Mouse (Mus musculus): ENCODE results near the gene Id2. TPM values are rescaled to one million over a fixed set of nuclear protein-coding genes. Genes with fewer than 3 reads are reported as not detected.

The Id2 gene
- total and polyA plus RNA-seq, 2 experiments from 2014 or later: 83.7 to 131 TPM

DNA sequence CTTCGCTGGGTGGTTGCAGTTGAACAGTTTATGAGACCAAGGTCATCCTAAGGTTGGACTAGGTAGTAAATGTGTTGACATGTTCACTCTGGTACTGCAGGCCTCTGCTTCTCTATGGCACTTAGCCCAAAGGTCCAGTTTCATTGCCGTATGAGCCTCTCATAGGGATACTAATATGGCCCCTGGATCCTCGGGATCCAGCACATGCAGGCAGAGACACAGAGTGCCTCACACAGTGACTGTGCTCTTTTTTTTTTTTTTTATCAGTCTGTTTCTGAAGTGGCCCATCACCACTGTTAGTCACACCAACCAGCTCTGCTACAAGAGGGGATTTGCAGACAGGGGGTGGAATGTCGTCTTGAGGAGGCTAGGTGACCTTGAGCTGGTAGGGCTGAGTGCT is 23.6 kb downstream of the Id2 start:
- 39% methylated on average over 4 of the region's 4 CpGs for WGBS
- no peaks in the 10 kb centered on the region for H3K9me3 ChIP-seq (replicated peaks; ENCODE audit: control insufficient read depth, low read length)
- H3K9ac ChIP-seq (replicated peaks; ENCODE audit: low read depth, low read length): no peak overlapping the region
- no peaks in the 10 kb centered on the region for H3K36me3 ChIP-seq (replicated peaks; ENCODE audit: control insufficient read depth, insufficient read depth, low read length)
- H3K27me3 ChIP-seq (ENCODE audit: control insufficient read depth, insufficient read depth, low read length): no peaks in the 10 kb centered on the region
- no peak overlapping the region for H3K4me2 ChIP-seq (ENCODE audit: low read depth, low read length)
- ATAC-seq (ENCODE audit: insufficient read depth, low read depth) (peak; percentile 90), DNase-seq (ENCODE audit: low spot score) (peak; percentile 56)
- peak overlapping the region; percentile 55 for H3K27ac ChIP-seq (ENCODE audit: low read depth)
- TF ChIP-seq EP300 (IDR thresholded peaks at IDR 0.05; ENCODE audit: low read depth) (no peak), CTCF (IDR thresholded peaks at IDR 0.05; ENCODE audit: low read depth) (no peak)
- H3K4me1 ChIP-seq (ENCODE audit: control insufficient read depth, insufficient read depth): no peaks in the 10 kb centered on the region
- no peak overlapping the region for H3K4me3 ChIP-seq (ENCODE audit: low read depth, low read length)

DNA sequence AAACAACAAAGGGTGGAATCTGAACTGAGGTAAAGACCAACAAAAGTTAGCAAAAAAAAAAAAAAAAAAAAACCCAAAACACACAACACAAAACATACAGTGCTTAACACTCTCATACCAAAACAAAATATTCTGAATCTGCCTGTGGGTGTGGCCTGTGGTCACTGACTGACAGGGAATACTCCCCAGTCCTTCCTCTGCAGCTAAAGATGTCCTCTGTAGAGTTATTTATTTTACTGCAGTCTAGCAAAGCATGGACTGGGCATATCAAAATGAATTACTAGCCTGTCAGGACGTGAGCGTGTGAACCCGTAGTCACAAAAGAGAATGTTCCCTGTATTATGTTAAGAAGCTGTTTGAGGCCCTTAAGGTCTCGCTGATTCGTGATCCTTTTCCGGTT is 34.7 kb downstream of the Id2 start:
- ATAC-seq (ENCODE audit: insufficient read depth, low read depth) (no peak), DNase-seq (ENCODE audit: low spot score) (no peak)
- Histone ChIP-seq H3K4me3 (ENCODE audit: low read depth, low read length) (no peak overlapping the region), H3K4me2 (ENCODE audit: low read depth, low read length) (no peak overlapping the region), H3K36me3 (replicated peaks; ENCODE audit: control insufficient read depth, insufficient read depth, low read length) (peaks cover 29% of the 10 kb centered on the region), H3K4me1 (ENCODE audit: control insufficient read depth, insufficient read depth) (no peaks in the 10 kb centered on the region), H3K27ac (ENCODE audit: low read depth) (no peak overlapping the region), H3K9ac (replicated peaks; ENCODE audit: low read depth, low read length) (no peak overlapping the region), H3K9me3 (replicated peaks; ENCODE audit: control insufficient read depth, low read length) (no peaks in the 10 kb centered on the region), H3K27me3 (ENCODE audit: control insufficient read depth, insufficient read depth, low read length) (no peaks in the 10 kb centered on the region)
- TF ChIP-seq EP300 (IDR thresholded peaks at IDR 0.05; ENCODE audit: low read depth) (no peak), CTCF (IDR thresholded peaks at IDR 0.05; ENCODE audit: low read depth) (no peak)
- 87% methylated on average over 6 of the region's 6 CpGs for WGBS

- Histone ChIP-seq H3K27ac (ENCODE audit: low read depth) (no peak overlapping the region), H3K9me3 (replicated peaks; ENCODE audit: control insufficient read depth, low read length) (no peaks in the 10 kb centered on the region), H3K4me2 (ENCODE audit: low read depth, low read length) (no peak overlapping the region), H3K36me3 (replicated peaks; ENCODE audit: control insufficient read depth, insufficient read depth, low read length) (peaks cover 39% of the 10 kb centered on the region), H3K4me3 (ENCODE audit: low read depth, low read length) (no peak overlapping the region), H3K9ac (replicated peaks; ENCODE audit: low read depth, low read length) (no peak overlapping the region), H3K4me1 (ENCODE audit: control insufficient read depth, insufficient read depth) (no peaks in the 10 kb centered on the region), H3K27me3 (ENCODE audit: control insufficient read depth, insufficient read depth, low read length) (no peaks in the 10 kb centered on the region)
- TF ChIP-seq EP300 (IDR thresholded peaks at IDR 0.05; ENCODE audit: low read depth) (no peak), CTCF (IDR thresholded peaks at IDR 0.05; ENCODE audit: low read depth) (no peak)
- DNase-seq (ENCODE audit: low spot score) (no peak), ATAC-seq (ENCODE audit: insufficient read depth, low read depth) (no peak)
- 91% methylated on average over 7 of the region's 7 CpGs for WGBS
Measured at GRCm38 (mm10) chr12:25060901-25061300, 36.0 kb downstream of the Id2 start.

- DNase-seq (ENCODE audit: low spot score): no peak
- ATAC-seq (ENCODE audit: insufficient read depth, low read depth): no peak
- Histone ChIP-seq H3K9ac (replicated peaks; ENCODE audit: low read depth, low read length) (no peak overlapping the region), H3K36me3 (replicated peaks; ENCODE audit: control insufficient read depth, insufficient read depth, low read length) (peaks cover 52% of the 10 kb centered on the region), H3K4me2 (ENCODE audit: low read depth, low read length) (no peak overlapping the region), H3K4me1 (ENCODE audit: control insufficient read depth, insufficient read depth) (no peaks in the 10 kb centered on the region), H3K9me3 (replicated peaks; ENCODE audit: control insufficient read depth, low read length) (no peaks in the 10 kb centered on the region), H3K27ac (ENCODE audit: low read depth) (no peak overlapping the region), H3K27me3 (ENCODE audit: control insufficient read depth, insufficient read depth, low read length) (no peaks in the 10 kb centered on the region), H3K4me3 (ENCODE audit: low read depth, low read length) (no peak overlapping the region)
- TF ChIP-seq EP300 (IDR thresholded peaks at IDR 0.05; ENCODE audit: low read depth): no peak
- TF ChIP-seq CTCF (IDR thresholded peaks at IDR 0.05; ENCODE audit: low read depth): no peak
- WGBS: 79% methylated on average over 9 of the region's 9 CpGs
Measured at GRCm38 (mm10) chr12:25059487-25060200, 37.3 kb downstream of the Id2 start.

GRCm38 (mm10) chr12:25054963-25055362 is 42.0 kb downstream of the Id2 start:
- Histone ChIP-seq H3K4me1 (ENCODE audit: control insufficient read depth, insufficient read depth) (no peaks in the 10 kb centered on the region), H3K9ac (replicated peaks; ENCODE audit: low read depth, low read length) (no peak overlapping the region), H3K9me3 (replicated peaks; ENCODE audit: control insufficient read depth, low read length) (no peaks in the 10 kb centered on the region), H3K27me3 (ENCODE audit: control insufficient read depth, insufficient read depth, low read length) (no peaks in the 10 kb centered on the region), H3K36me3 (replicated peaks; ENCODE audit: control insufficient read depth, insufficient read depth, low read length) (peaks cover 93% of the 10 kb centered on the region), H3K27ac (ENCODE audit: low read depth) (no peak overlapping the region), H3K4me3 (ENCODE audit: low read depth, low read length) (no peak overlapping the region), H3K4me2 (ENCODE audit: low read depth, low read length) (no peak overlapping the region)
- no peak for ATAC-seq (ENCODE audit: insufficient read depth, low read depth)
- no peak for TF ChIP-seq EP300 (IDR thresholded peaks at IDR 0.05; ENCODE audit: low read depth)
- no peak for TF ChIP-seq CTCF (IDR thresholded peaks at IDR 0.05; ENCODE audit: low read depth)
- WGBS: 63% methylated on average over 4 of the region's 4 CpGs
- no peak for DNase-seq (ENCODE audit: low spot score)

DNA sequence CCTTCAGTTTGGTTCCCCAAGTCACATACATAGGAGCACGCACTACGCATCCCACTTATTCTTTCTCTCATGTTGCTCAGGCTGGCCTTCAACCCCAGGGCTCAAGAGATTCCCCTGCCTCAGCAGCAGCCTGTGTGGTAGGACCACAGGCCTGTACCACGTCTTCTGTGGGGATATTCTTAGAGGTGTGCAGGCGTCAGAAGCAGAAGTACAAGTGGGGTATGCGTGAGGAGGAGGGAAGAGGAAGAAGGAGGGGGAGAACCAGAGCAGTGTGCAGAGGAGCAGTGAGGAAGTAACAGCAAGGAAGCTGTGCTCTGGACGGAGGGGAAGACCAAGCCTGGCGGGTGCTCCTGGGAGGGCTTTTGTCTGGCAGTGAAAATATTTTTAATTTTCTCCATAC is 42.4 kb downstream of the Id2 start:
- H3K27ac ChIP-seq (ENCODE audit: low read depth): no peak overlapping the region
- H3K27me3 ChIP-seq (ENCODE audit: control insufficient read depth, insufficient read depth, low read length): no peaks in the 10 kb centered on the region
- no peak for ATAC-seq (ENCODE audit: insufficient read depth, low read depth)
- H3K4me2 ChIP-seq (ENCODE audit: low read depth, low read length): no peak overlapping the region
- no peak for DNase-seq (ENCODE audit: low spot score)
- 70% methylated on average over 7 of the region's 7 CpGs for WGBS
- no peaks in the 10 kb centered on the region for H3K9me3 ChIP-seq (replicated peaks; ENCODE audit: control insufficient read depth, low read length)
- TF ChIP-seq CTCF (IDR thresholded peaks at IDR 0.05; ENCODE audit: low read depth) (no peak), EP300 (IDR thresholded peaks at IDR 0.05; ENCODE audit: low read depth) (no peak)
- no peak overlapping the region for H3K4me3 ChIP-seq (ENCODE audit: low read depth, low read length)
- H3K9ac ChIP-seq (replicated peaks; ENCODE audit: low read depth, low read length): no peak overlapping the region
- H3K36me3 ChIP-seq (replicated peaks; ENCODE audit: control insufficient read depth, insufficient read depth, low read length): peaks cover 90% of the 10 kb centered on the region
- H3K4me1 ChIP-seq (ENCODE audit: control insufficient read depth, insufficient read depth): no peaks in the 10 kb centered on the region
